Mouse (Mus musculus): ENCODE data around the gene Armh3. TPM values are rescaled to one million over a fixed set of nuclear protein-coding genes. Genes with fewer than 3 reads are reported as not detected.

The Armh3 gene
- polyA plus RNA-seq, 1 experiment from 2014 or later, result 17.0 TPM

- no peaks in the 10 kb centered on the region for H3K27me3 ChIP-seq
- ATAC-seq, result no peak
- no peak overlapping the region for H3K9ac ChIP-seq
- H3K4me1 ChIP-seq, result no peaks in the 10 kb centered on the region
- H3K9me3 ChIP-seq (replicated peaks), result no peaks in the 10 kb centered on the region
- H3K27ac ChIP-seq, result no peak overlapping the region
- H3K36me3 ChIP-seq (ENCODE audit: poor library complexity, severe bottlenecking), result no peaks in the 10 kb centered on the region
- WGBS, result 83% methylated on average over 7 of the region's 7 CpGs
- no peak overlapping the region for H3K4me3 ChIP-seq
- no peak overlapping the region for H3K4me2 ChIP-seq
These were observed 208.9 kb downstream of the Armh3 start for GRCm38 (mm10) chr19:45789365-45789764.

DNA sequence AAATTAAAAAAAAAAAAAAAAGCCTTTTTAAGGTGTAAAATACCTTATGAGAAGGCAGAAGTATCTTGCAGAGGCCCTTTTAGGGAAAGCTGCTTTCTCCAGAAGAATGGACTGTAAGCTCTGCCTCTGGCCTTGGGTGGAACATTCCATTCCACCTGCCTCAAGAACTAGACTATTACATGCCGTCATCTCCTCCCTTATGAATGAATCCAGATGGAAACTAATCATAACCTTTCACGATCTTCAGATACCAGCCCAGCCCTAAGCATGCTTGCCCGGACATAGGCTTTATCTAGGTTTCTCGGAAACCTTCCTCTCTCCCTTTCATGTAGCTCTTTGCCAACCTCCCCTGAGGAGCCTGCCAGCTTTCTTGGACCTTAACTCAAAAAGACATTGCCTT, 210.0 kb downstream of the Armh3 start:
- WGBS, result 87% methylated on average over 4 of the region's 4 CpGs
- Histone ChIP-seq H3K27me3 (no peaks in the 10 kb centered on the region), H3K27ac (no peak overlapping the region), H3K4me1 (peaks cover 5% of the 10 kb centered on the region), H3K4me3 (no peak overlapping the region), H3K9me3 (replicated peaks) (no peaks in the 10 kb centered on the region), H3K36me3 (ENCODE audit: poor library complexity, severe bottlenecking) (no peaks in the 10 kb centered on the region), H3K9ac (no peak overlapping the region), H3K4me2 (no peak overlapping the region)
- no peak for ATAC-seq

GRCm38 (mm10) chr19:45787450-45787849, 210.8 kb downstream of the Armh3 start:
- Histone ChIP-seq H3K27ac (no peak overlapping the region), H3K9ac (no peak overlapping the region), H3K4me2 (no peak overlapping the region), H3K27me3 (no peaks in the 10 kb centered on the region), H3K36me3 (ENCODE audit: poor library complexity, severe bottlenecking) (no peaks in the 10 kb centered on the region), H3K4me3 (no peak overlapping the region), H3K9me3 (replicated peaks) (no peaks in the 10 kb centered on the region), H3K4me1 (peaks cover 5% of the 10 kb centered on the region)
- 73% methylated on average over 3 of the region's 3 CpGs for WGBS
- no peak for ATAC-seq

- no peak overlapping the region for H3K27ac ChIP-seq
- no peak overlapping the region for H3K9ac ChIP-seq
- H3K4me2 ChIP-seq, result no peak overlapping the region
- no peak for ATAC-seq
- 61% methylated on average over 3 of the region's 3 CpGs for WGBS
- no peaks in the 10 kb centered on the region for H3K27me3 ChIP-seq
- H3K4me3 ChIP-seq, result no peak overlapping the region
- peaks cover 24% of the 10 kb centered on the region for H3K4me1 ChIP-seq
- H3K9me3 ChIP-seq (replicated peaks), result no peaks in the 10 kb centered on the region
- H3K36me3 ChIP-seq (ENCODE audit: poor library complexity, severe bottlenecking), result 0 out of 2 replicates have a peak, but pooled peaks cover 3% of the 10 kb centered on the region
These were observed 212.8 kb downstream of the Armh3 start for GRCm38 (mm10) chr19:45785470-45785869.

GRCm38 (mm10) chr19:45783933-45784576, 214.2 kb downstream of the Armh3 start:
- WGBS, result 34% methylated on average over 17 of the region's 17 CpGs

GRCm38 (mm10) chr19:45783181-45783932, 214.9 kb downstream of the Armh3 start, which contains the start of gene Mgea5:
Gene Mgea5 (minus strand): TSS chr19:45783837.
- peak; percentile 98 for ATAC-seq
- Histone ChIP-seq H3K4me3 (peak within 1 kb of the TSS; percentile 100), H3K4me2 (peak within 1 kb of the TSS; percentile 73), H3K27ac (peak within 1 kb of the TSS; percentile 99), H3K4me1 (peaks cover 39% of the 10 kb centered on the region), H3K9ac (peak within 1 kb of the TSS; percentile 98), H3K36me3 (ENCODE audit: poor library complexity, severe bottlenecking) (peaks cover 23% of the 10 kb centered on the region), H3K27me3 (no peaks in the 10 kb centered on the region), H3K9me3 (replicated peaks) (no peaks in the 10 kb centered on the region)
- under 1% methylated on average over 64 of the region's 71 CpGs for WGBS

More at GRCm38 (mm10) chr19:45783933-45784576, 214.2 kb downstream of the Armh3 start:
- H3K27me3 ChIP-seq, result no peaks in the 10 kb centered on the region
- H3K9ac ChIP-seq, result peak overlapping the region; percentile 47
- peaks cover 16% of the 10 kb centered on the region for H3K36me3 ChIP-seq (ENCODE audit: poor library complexity, severe bottlenecking)
- H3K27ac ChIP-seq, result peak overlapping the region; percentile 51
- no peaks in the 10 kb centered on the region for H3K9me3 ChIP-seq (replicated peaks)
- H3K4me3 ChIP-seq, result peak overlapping the region; percentile 100
- peak overlapping the region; percentile 73 for H3K4me2 ChIP-seq
- no peak for ATAC-seq
- H3K4me1 ChIP-seq, result peaks cover 38% of the 10 kb centered on the region

DNA sequence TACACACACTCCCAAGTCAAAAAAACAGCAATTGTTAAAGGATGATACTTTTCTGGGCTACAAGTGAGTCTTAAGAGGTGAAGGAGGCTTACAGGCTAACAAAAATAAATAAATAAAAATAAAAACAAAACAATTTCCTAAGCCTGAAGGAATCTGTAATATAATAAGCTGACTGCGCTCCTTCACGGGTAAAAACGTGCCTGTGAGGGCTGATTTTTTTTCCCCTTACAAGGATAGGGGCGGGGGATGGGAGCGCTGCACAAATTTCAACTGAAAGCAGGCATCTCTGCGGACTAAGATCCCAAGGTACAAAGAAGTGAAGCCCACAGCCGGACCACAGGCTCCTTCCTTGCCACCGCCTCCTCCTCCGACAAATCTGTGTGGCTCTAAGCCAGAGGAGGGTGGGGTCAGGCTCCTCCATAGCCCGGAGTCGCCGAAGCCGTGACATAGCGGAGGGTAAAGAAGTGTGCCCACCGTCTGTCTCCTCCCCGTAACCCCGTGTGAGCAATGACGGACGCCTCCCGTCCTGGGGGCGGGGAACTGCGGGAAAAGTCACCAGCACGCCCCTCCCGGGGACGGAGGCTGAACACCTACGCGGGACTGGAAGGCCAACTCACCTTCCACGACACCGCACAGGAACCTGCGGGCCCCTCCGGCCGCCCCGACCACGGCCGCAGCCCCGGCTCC, 215.8 kb downstream of the Armh3 start:
- Histone ChIP-seq H3K27me3 (no peaks in the 10 kb centered on the region), H3K4me2 (peak overlapping the region; percentile 73), H3K36me3 (ENCODE audit: poor library complexity, severe bottlenecking) (peaks cover 32% of the 10 kb centered on the region), H3K9ac (peak overlapping the region; percentile 98), H3K4me3 (peak overlapping the region; percentile 100), H3K4me1 (peaks cover 39% of the 10 kb centered on the region), H3K9me3 (replicated peaks) (no peaks in the 10 kb centered on the region), H3K27ac (peak overlapping the region; percentile 99)
- ATAC-seq, result peak; percentile 36
- WGBS, result under 1% methylated on average over 36 of the region's 36 CpGs

DNA sequence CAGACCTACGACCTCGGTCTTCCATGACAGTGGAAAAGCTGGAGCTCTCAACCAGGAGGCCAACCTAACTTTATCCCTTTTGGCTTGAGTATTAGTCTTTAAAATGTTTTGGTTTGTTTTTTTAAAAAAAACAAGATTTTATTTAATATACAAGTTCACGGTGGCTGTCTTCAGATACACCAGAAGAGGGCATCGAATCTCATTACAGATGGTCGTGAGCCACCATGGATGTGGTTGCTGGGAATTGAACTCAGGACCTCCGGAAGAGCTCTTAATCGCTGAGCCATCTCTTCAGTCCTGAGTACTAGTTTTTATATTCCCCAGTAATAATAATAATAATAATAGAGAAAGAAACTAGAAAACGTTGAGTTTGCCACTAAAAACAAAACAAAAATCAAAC, 216.6 kb downstream of the Armh3 start:
- 59% methylated on average over 8 of the region's 8 CpGs for WGBS
- Histone ChIP-seq H3K9me3 (replicated peaks) (no peaks in the 10 kb centered on the region), H3K4me1 (peaks cover 39% of the 10 kb centered on the region), H3K27me3 (no peaks in the 10 kb centered on the region), H3K27ac (no peak overlapping the region), H3K4me2 (peak overlapping the region; percentile 73), H3K4me3 (peak overlapping the region; percentile 100), H3K36me3 (ENCODE audit: poor library complexity, severe bottlenecking) (peaks cover 39% of the 10 kb centered on the region), H3K9ac (peak overlapping the region; percentile 98; the same call in 1 of the 2 replicates)
- ATAC-seq, result no peak

GRCm38 (mm10) chr19:45780350-45780915, 217.9 kb downstream of the Armh3 start:
- H3K36me3 ChIP-seq (ENCODE audit: poor library complexity, severe bottlenecking), result peaks cover 50% of the 10 kb centered on the region
- H3K4me1 ChIP-seq, result peaks cover 39% of the 10 kb centered on the region
- no peaks in the 10 kb centered on the region for H3K9me3 ChIP-seq (replicated peaks)
- ATAC-seq, result no peak
- WGBS, result 90% methylated on average over 13 of the region's 13 CpGs
- no peak overlapping the region for H3K27ac ChIP-seq
- peak overlapping the region; percentile 73 for H3K4me2 ChIP-seq
- H3K4me3 ChIP-seq, result peak overlapping the region; percentile 100
- H3K9ac ChIP-seq, result no peak overlapping the region
- no peaks in the 10 kb centered on the region for H3K27me3 ChIP-seq

GRCm38 (mm10) chr19:45775486-45775885, 222.8 kb downstream of the Armh3 start:
- 73% methylated on average over 2 of the region's 2 CpGs for WGBS

GRCm38 (mm10) chr19:45771501-45771900, 226.8 kb downstream of the Armh3 start:
- Histone ChIP-seq H3K36me3 (ENCODE audit: poor library complexity, severe bottlenecking) (peaks cover 96% of the 10 kb centered on the region), H3K27ac (no peak overlapping the region), H3K27me3 (no peaks in the 10 kb centered on the region), H3K4me3 (no peak overlapping the region), H3K4me2 (no peak overlapping the region), H3K9ac (no peak overlapping the region), H3K4me1 (no peaks in the 10 kb centered on the region), H3K9me3 (replicated peaks) (no peaks in the 10 kb centered on the region)
- ATAC-seq, result no peak
- WGBS, result 94% methylated on average over 5 of the region's 5 CpGs

More at GRCm38 (mm10) chr19:45775486-45775885, 222.8 kb downstream of the Armh3 start:
- no peak for ATAC-seq
- no peak overlapping the region for H3K27ac ChIP-seq
- no peaks in the 10 kb centered on the region for H3K27me3 ChIP-seq
- H3K36me3 ChIP-seq (ENCODE audit: poor library complexity, severe bottlenecking), result peaks cover 96% of the 10 kb centered on the region
- no peak overlapping the region for H3K4me3 ChIP-seq
- H3K4me1 ChIP-seq, result peaks cover 15% of the 10 kb centered on the region
- no peaks in the 10 kb centered on the region for H3K9me3 ChIP-seq (replicated peaks)
- no peak overlapping the region for H3K4me2 ChIP-seq
- H3K9ac ChIP-seq, result no peak overlapping the region
